Mouse (Mus musculus): ENCODE results near the gene Pmfbp1. TPM values are rescaled to one million over a fixed set of nuclear protein-coding genes. Genes with fewer than 3 reads are reported as not detected.

The Pmfbp1 gene
- polyA plus RNA-seq, 1 experiment from 2014 or later: 0.21 TPM

DNA sequence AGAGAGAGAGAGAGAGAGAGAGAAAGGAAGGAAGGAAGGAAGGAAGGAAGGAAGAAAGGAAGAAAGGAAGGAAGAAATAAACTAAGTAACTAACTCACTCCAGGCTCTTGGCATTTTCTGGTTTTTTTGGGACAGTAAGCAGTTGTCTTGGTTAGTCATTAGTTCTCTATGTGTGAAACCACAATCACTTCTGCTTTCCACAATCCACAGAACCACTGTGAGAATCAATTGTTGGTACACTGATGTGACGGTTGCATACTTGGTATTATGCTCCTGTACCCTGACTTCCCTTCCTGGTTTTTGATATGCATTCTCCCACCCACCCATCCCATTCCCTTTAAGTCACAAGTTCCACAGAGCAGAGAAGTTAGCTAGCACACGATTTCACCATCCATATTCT lies 70.1 kb downstream of the Pmfbp1 start:
- Histone ChIP-seq H3K9ac (ENCODE audit: low read depth, low read length) (no peak overlapping the region), H3K27me3 (ENCODE audit: insufficient read depth, low read length) (no peaks in the 10 kb centered on the region), H3K9me3 (replicated peaks; ENCODE audit: low read length) (no peaks in the 10 kb centered on the region), H3K4me3 (replicated peaks; ENCODE audit: low read depth, low read length) (no peak overlapping the region), H3K4me1 (replicated peaks; ENCODE audit: insufficient read depth, low read length) (peaks cover 4% of the 10 kb centered on the region; the same call in 1 of the 2 replicates), H3K27ac (no peak overlapping the region), H3K4me2 (ENCODE audit: low read length) (no peak overlapping the region), H3K36me3 (ENCODE audit: insufficient read depth, low read length) (peaks cover 35% of the 10 kb centered on the region)
- ATAC-seq (replicated peaks; ENCODE audit: low FRiP score, low read depth) (no peak), DNase-seq (ENCODE audit: low spot score) (no peak)
- 76% methylated on average over 2 of the region's 2 CpGs for WGBS
- TF ChIP-seq CTCF (IDR thresholded peaks at IDR 0.05; ENCODE audit: low read depth): no peak

DNA sequence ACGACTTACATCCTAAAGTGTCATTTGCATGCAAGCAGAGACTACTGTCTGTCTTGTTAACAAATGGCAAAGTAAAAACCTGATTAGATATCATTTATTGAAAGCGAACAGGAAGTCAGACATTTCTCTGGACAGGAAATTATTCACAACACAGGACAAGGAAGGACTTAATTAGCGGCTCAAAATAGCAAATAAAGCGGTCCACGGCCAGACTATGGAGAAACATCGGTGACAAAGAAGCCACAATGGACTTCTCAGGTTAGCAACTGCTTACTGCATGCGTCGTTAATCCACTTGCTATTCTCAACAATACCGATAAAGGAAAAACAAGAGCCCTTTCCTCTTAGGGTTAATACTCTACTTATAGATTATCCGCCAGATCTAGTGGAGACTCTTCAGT lies 70.9 kb downstream of the Pmfbp1 start:
- peak overlapping the region; percentile 93 for H3K27ac ChIP-seq
- DNase-seq (ENCODE audit: low spot score) (peak; percentile 21), ATAC-seq (replicated peaks; ENCODE audit: low FRiP score, low read depth) (no peak)
- H3K4me1 ChIP-seq (replicated peaks; ENCODE audit: insufficient read depth, low read length): peaks cover 4% of the 10 kb centered on the region; the same call in 1 of the 2 replicates
- WGBS: 4% methylated on average over 10 of the region's 10 CpGs
- H3K36me3 ChIP-seq (ENCODE audit: insufficient read depth, low read length): peaks cover 33% of the 10 kb centered on the region
- H3K9me3 ChIP-seq (replicated peaks; ENCODE audit: low read length): no peaks in the 10 kb centered on the region
- peak overlapping the region; percentile 73 for H3K4me2 ChIP-seq (ENCODE audit: low read length)
- no peak for TF ChIP-seq CTCF (IDR thresholded peaks at IDR 0.05; ENCODE audit: low read depth)
- H3K4me3 ChIP-seq (replicated peaks; ENCODE audit: low read depth, low read length): peak overlapping the region; percentile 67
- peak overlapping the region; percentile 81 for H3K9ac ChIP-seq (ENCODE audit: low read depth, low read length)
- no peaks in the 10 kb centered on the region for H3K27me3 ChIP-seq (ENCODE audit: insufficient read depth, low read length)

DNA sequence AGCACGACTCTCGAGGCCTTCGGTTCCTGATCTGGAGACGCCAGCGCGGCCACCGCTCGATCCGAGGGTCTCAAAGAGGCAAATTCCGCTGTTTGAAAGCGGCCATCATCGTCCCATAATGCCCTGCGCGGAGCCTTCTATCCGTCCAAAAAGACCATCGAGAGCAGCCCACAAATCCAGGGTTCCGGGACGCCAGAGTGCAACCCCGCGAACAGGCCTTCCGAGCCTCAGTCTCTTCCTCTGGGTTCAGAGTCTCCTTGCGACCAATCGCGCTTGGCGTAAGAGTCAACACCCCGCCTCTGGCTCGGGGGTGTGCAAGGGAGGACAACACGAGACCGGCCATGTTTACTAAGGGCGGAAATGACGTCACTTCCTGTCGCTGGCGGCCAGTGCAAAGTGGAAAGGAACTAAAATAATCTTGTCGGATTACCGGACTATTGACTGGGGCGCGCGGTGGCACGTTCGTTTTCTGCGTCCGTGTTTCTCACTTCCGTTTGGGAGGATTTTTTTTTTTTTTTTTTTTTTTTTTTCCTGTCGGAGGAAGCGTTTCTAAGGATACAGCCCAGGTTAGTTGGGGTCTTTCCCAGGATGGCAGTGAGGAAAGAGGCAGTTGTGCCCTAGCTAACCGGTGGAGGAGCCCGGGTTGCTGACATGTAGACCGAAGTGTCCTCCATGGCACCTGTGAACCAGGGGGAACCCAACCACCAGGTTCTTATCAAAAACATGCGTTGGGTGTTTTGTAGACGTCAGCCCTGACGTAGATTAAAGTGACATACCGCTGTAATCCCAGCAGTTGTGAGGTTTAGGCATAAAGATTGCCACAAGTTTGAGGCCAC lies 71.9 kb downstream of the Pmfbp1 start, which contains the start of the genes Dhx38 and Txnl4b:
TSS of gene Dhx38 (minus strand) at position 364 of the 836 bp plus-strand sequence.
TSS of gene Txnl4b (plus strand) at position 395 of the 836 bp plus-strand sequence.
- Histone ChIP-seq H3K36me3 (ENCODE audit: insufficient read depth, low read length) (peaks cover 29% of the 10 kb centered on the region), H3K4me1 (replicated peaks; ENCODE audit: insufficient read depth, low read length) (peaks cover 4% of the 10 kb centered on the region; the same call in 1 of the 2 replicates), H3K9me3 (replicated peaks; ENCODE audit: low read length) (no peaks in the 10 kb centered on the region), H3K9ac (ENCODE audit: low read depth, low read length) (peak within 1 kb of the TSS; percentile 81), H3K4me2 (ENCODE audit: low read length) (peak within 1 kb of the TSS; percentile 73), H3K27me3 (ENCODE audit: insufficient read depth, low read length) (no peaks in the 10 kb centered on the region), H3K4me3 (replicated peaks; ENCODE audit: low read depth, low read length) (peak within 1 kb of the TSS; percentile 67), H3K27ac (peak within 1 kb of the TSS; percentile 93)
- no peak for TF ChIP-seq CTCF (IDR thresholded peaks at IDR 0.05; ENCODE audit: low read depth)
- under 1% methylated on average over 52 of the region's 52 CpGs for WGBS
- peak; percentile 100 for ATAC-seq (replicated peaks; ENCODE audit: low FRiP score, low read depth)
- DNase-seq (ENCODE audit: low spot score): peak; percentile 99

DNA sequence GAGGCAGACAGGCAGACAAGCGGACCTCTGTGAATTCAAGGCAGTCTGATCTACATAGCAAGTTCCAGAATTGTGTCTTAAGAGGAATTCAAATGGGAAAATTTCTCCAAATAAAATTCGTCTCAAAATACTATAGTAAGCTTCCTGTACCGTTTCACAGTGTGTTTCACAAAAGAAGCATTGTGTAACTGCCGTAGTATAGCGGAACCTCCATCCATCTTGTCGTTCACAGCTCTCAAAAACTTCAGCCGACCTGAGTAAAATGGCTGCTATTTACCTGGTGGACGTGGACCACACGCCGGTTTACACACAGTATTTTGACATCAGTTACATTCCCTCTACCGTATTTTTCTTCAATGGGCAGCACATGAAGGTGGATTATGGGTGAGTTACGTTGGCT lies 77.3 kb downstream of the Pmfbp1 start:
- no peak for TF ChIP-seq CTCF (IDR thresholded peaks at IDR 0.05; ENCODE audit: low read depth)
- H3K36me3 ChIP-seq (ENCODE audit: insufficient read depth, low read length): peaks cover 16% of the 10 kb centered on the region; the same call in 1 of the 2 replicates
- no peak for DNase-seq (ENCODE audit: low spot score)
- ATAC-seq (replicated peaks; ENCODE audit: low FRiP score, low read depth): no peak
- no peak overlapping the region for H3K4me3 ChIP-seq (replicated peaks; ENCODE audit: low read depth, low read length)
- no peak overlapping the region for H3K9ac ChIP-seq (ENCODE audit: low read depth, low read length)
- no peak overlapping the region for H3K27ac ChIP-seq
- no peaks in the 10 kb centered on the region for H3K9me3 ChIP-seq (replicated peaks; ENCODE audit: low read length)
- no peaks in the 10 kb centered on the region for H3K4me1 ChIP-seq (replicated peaks; ENCODE audit: insufficient read depth, low read length)
- H3K27me3 ChIP-seq (ENCODE audit: insufficient read depth, low read length): no peaks in the 10 kb centered on the region
- whole genome bisulfite sequencing: 89% methylated on average over 12 of the region's 12 CpGs
- H3K4me2 ChIP-seq (ENCODE audit: low read length): no peak overlapping the region

DNA sequence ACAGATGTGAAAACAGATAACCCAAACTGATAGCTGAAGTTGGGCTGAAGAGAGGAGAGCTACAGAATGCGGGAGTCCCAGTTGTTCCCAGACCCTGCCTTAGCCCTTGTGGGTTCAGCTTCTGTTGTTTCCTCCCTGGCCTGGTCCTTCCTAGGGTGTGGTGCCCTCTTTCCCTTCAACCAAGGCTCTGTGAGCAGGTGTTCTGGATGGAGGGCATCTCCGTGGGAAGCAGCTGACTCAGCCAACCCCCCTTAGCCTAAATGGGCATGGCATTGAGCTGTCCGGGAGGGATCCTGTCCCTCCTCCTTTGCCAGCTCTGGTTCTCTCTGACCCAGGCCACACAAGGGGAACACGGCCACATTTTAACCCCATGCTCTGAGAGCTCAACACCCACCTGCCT lies 82.5 kb downstream of the Pmfbp1 start:
- Histone ChIP-seq H3K36me3 (ENCODE audit: insufficient read depth, low read length) (0 out of 2 replicates have a peak, but pooled peaks cover 4% of the 10 kb centered on the region), H3K4me3 (replicated peaks; ENCODE audit: low read depth, low read length) (no peak overlapping the region), H3K9ac (ENCODE audit: low read depth, low read length) (no peak overlapping the region), H3K9me3 (replicated peaks; ENCODE audit: low read length) (no peaks in the 10 kb centered on the region), H3K27ac (no peak overlapping the region), H3K27me3 (ENCODE audit: insufficient read depth, low read length) (no peaks in the 10 kb centered on the region), H3K4me2 (ENCODE audit: low read length) (no peak overlapping the region), H3K4me1 (replicated peaks; ENCODE audit: insufficient read depth, low read length) (no peaks in the 10 kb centered on the region)
- ATAC-seq (replicated peaks; ENCODE audit: low FRiP score, low read depth) (no peak), DNase-seq (ENCODE audit: low spot score) (no peak)
- 65% methylated on average over 4 of the region's 4 CpGs for WGBS
- no peak for TF ChIP-seq CTCF (IDR thresholded peaks at IDR 0.05; ENCODE audit: low read depth)

DNA sequence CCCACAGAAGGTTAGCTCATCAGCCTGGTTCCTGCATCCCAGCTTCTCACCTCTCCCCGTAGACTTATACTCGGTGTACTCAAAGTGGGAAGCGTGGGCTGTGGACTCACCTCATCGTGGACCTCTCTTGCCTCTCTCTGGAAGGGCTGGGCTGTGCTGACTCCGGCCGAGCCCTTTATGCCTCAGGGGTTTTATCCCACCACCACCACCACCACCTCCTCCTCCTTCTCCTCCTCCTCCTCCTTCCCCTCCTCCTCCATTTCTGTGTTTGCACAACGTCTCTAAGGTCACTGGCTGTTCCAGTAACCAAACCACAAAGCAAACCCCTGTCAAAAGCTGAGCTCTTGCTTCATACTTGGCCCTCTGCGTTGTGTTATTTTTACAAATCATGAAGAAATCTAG lies 85.1 kb downstream of the Pmfbp1 start, which contains the start of gene Hp:
TSS of gene Hp (minus strand) at position 273 of the 402 bp plus-strand sequence.
- no peak for TF ChIP-seq CTCF (IDR thresholded peaks at IDR 0.05; ENCODE audit: low read depth)
- no peak within 1 kb of the TSS for H3K9ac ChIP-seq (ENCODE audit: low read depth, low read length)
- H3K27me3 ChIP-seq (ENCODE audit: insufficient read depth, low read length): no peaks in the 10 kb centered on the region
- H3K4me1 ChIP-seq (replicated peaks; ENCODE audit: insufficient read depth, low read length): no peaks in the 10 kb centered on the region
- DNase-seq (ENCODE audit: low spot score) (peak; percentile 19), ATAC-seq (replicated peaks; ENCODE audit: low FRiP score, low read depth) (no peak)
- no peak within 1 kb of the TSS for H3K4me2 ChIP-seq (ENCODE audit: low read length)
- WGBS: 27% methylated on average over 8 of the region's 8 CpGs
- H3K36me3 ChIP-seq (ENCODE audit: insufficient read depth, low read length): no peaks in the 10 kb centered on the region
- H3K4me3 ChIP-seq (replicated peaks; ENCODE audit: low read depth, low read length): no peak within 1 kb of the TSS
- H3K9me3 ChIP-seq (replicated peaks; ENCODE audit: low read length): no peaks in the 10 kb centered on the region
- no peak within 1 kb of the TSS for H3K27ac ChIP-seq

Data from kidney, postnatal 0 days (tissue).